Mouse (Mus musculus) layer of hippocampus, adult 11-12 months (tissue): ENCODE results near the gene Wdcp.
"Not testable (repeated sequence)": the region's sequence is repeated elsewhere in the genome, so short reads cannot be mapped to it uniquely, and the experiment has no call there.

ENCODE experiments used
- DNase-seq: peaks from one replicate; pipeline ENCODE4 v3.0.0; 2022; ENCODE audit warnings: low spot score

Gene Wdcp

DNA sequence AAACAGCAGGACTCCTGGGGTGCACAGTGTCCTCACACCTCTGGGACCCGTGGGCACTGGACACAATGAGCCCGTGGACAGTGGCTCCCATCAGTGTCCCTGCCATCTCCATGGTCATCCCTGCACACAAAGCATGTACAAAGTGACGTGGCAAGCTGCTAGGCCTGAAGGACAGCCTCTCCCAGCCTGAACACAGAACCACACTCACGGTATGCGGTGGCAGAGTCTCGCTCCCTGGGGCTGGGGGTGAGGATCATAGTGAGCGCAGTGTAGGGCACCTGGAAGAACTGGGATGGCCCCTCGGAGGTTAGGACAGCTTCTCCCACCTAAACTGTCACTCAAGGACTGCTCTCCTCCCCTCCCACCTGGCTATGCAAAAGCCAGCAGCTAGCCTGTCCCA lies 25.8 kb downstream of the Wdcp start:
- DNase-seq: no peak

DNA sequence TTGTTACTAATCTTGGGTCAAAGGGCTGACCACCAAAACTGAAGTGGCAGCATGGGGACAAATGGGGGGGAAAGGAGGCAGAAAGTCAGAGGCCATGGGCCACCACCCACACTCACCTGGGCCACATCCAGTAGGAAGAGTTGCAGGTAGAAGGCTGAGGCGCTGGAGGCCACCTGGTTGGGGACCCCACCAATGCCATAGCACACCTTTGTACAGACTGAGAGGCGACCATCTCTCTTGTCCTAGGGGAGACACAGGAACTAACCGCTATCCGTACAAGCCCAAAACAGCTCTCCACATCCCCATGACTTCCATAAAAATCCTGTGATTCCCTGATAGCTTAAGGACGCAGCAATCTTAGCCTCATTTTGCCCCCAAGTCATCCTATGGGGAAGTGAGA lies 28.2 kb downstream of the Wdcp start:
- DNase-seq: no peak

DNA sequence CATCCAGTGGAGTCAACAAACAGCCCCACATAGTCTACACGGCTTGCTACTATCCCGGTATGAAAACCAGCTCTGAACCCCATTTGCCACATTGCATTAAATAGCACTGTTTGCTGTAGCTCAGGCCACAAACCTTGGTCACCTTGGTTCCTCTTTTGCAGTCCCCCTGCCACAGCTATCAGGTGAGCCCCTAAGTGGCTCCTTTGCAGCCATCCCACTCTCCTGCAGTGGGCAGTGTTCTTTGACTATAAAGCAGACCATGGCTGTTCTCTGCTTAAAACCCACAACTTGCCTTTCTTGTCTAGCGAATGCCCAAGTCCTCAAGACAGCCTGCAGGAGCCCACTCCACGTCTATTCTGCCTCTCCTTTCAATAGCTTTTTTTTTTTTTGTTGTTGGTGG lies 29.2 kb downstream of the Wdcp start:
- no peak for DNase-seq

DNA sequence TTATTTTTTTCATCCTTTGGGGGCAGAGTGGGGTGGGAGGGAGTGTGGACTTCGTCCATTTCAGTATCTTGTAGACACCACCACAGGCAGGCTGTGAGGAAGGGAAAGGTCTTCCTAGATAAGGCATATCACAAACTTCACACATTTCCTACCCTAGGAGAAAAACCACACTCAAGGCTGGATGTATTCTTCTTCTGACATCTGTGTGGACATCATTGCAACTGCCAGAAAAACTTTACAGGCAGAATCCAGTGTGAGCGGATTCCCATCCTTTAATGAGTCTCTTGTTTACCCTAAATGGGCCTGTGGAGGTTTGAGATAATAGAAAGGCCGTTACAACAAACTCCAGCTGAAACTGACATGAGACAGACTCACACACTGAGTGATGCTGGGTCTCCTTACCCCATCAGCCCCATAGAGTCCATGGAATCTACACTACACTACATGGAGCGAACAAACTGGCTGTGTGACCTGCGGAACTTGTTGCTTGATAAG lies 29.9 kb downstream of the Wdcp start:
- DNase-seq: no peak

DNA sequence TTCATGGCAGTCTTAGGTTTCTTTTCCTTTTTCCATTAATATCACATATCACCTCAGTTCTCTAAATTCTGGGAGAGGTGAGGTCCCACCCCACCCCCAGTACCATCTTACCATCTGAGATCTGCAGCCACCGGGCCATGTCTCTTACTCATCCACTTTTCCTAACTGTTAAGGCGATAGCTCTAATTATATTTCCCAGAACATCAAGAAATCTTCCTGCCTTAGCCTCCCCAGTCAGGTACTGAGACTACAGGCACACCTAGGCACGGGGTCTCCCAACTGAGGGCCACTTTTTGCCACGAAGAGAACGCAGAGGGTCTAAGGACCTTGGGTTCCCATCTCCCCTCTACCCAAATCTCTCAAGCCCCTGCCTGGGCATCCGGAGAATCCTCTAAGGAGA lies 30.4 kb downstream of the Wdcp start:
- no peak for DNase-seq

DNA sequence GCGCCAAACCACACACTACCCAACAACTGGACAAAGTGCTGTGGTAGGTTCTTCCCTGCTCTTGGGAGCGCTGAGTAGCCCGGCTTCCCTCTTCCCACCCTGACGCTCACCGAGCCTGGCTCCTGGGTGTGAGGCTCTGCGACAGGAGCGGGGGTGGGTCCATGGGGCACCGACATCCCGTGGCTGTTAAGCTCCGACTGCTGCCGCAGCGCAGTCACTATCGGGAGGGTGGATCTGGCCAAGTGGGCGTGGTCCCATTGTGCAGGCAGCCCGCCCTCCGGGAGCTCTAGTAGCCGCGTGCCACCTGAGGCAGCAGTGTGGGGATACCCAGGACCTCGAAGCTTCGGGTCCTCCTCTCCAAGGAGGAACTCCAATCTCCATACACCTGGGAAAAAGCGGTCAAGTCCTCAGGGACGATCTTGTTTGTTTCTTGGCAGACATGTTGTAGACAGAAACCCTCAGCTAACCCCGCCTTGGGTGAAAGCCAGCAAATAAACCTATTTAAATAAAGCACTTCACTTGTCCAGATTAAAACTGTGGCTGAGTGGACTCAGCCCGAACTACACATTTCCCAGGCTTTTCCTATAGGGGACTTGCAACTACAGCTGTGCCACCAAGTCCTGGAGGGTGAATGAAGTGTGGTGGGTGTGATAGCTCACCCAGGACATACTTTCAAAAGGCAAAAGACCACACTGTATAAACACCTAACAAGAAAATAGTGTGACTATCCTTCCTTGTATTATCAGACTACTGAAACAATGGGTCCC lies 31.2 kb downstream of the Wdcp start, which contains the start of gene Mfsd2b:
Gene Mfsd2b (minus strand): TSS at position 199 of the 767 bp plus-strand sequence.
- DNase-seq: peak; percentile 30

DNA sequence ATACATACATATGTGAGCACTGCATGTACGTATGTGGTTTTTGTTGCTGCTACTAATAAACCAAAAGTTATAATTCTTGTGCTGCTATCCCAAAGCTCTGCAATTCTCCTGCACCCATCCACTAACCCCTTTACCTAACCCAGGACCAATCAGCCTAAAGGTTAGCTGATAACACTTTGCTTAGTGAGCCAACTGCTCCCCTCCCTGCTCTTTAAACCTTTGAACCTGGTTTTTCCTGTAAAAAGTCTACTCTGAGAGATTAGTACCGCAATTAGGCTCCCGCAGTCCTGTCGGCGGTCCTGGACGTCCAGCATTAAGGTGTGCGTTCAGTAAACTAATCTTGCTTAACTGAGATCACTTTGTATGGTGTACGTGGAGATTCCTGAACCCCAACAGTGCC lies 32.5 kb downstream of the Wdcp start:
- DNase-seq: no peak

DNA sequence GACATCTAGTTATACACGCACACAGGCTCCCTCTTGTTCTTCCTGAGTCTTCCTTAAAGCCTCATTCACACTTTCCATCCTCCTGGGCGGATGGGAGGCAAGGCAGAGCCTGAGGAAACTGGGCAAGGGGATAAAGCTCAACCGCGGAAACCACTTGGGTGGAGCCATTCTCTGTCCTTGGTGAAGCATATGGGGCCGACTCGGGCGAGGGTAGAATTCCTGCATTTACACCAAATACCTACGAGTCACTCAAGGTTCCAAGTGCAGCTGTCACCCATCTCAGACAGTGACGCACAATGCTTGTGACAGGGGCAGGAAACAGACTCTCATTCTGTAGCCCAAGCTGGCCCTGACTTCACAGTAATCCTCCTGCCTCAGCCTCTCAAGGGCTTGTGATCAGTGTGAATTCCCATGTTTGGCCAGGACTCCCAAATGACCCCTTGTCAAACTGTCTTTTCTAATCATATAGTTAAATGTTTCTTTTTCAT lies 35.2 kb downstream of the Wdcp start:
- no peak for DNase-seq

DNA sequence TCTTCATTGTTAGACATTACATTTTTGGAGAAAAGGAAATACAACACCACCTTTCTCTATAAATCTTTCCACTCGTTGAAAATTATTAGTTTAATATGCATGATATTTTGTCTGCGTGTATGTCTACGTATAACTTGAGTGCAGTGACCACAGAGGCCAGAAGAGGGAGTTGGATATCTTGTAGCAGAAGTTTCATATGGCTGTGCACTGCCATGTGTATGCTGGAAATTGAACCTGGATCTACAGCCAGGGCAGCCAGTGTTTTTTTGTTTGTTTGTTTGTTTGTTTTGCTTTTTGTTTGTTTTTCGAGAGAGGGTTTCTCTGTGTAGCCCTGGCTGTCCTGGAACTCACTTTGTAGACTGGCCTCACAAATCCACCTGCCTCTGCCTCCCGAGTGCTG lies 35.9 kb downstream of the Wdcp start:
- no peak for DNase-seq

DNA sequence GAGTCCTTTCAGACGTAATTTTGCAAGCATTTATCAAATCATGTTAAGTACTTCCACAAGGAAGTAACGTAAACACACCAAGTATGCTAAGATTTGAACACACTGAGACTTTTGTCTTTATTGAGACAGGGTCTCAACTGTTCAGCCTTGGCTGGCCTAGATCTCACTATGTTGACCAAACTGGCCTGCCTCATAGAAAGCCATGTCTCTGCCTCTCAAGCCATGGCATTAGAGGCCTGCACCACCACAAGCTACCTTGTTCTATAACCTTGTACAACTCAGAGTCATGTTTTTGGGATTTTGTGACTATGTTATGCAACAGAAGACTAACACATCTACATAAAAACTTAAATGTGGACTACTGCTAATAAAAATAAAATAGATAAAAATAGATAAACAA lies 39.0 kb downstream of the Wdcp start:
- DNase-seq: no peak

DNA sequence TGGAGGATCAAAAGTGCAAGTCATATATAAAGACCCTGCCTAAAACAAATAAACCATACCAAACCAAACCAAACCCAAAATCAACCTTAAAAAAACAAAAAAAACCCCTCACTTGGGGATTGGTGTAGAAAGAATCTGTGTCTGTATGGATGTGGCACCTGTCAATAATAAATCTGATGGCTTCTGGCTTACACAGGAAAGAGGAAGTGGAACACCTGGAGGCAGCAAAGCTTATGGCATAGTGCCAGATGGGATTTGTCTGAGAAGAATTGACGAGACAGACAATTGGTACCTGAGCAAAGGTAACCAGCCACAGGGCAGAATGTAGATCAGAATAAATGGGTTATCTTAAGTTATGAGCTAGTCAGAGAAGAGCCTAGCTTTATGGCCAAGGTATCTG lies 42.0 kb downstream of the Wdcp start:
- DNase-seq: no peak

DNA sequence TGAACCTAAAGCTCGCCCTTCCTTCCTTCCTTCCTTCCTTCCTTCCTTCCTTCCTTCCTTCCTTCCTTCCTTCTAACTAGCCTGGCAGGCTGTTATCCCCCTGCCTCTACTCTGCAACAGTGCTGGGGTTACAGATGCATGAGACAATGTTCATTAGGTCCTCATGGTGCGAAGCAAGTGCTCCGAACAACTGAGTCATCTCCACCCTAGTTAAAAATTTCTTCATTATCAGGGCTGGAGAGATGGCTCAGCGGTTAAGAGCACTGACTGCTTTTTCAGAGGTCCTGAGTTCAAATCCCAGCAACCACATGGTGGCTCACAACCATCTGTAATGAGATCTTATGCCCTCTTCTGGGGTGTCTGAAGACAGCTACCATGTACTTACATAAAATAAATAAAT lies 43.5 kb downstream of the Wdcp start:
- not testable (repeated sequence) for DNase-seq

DNA sequence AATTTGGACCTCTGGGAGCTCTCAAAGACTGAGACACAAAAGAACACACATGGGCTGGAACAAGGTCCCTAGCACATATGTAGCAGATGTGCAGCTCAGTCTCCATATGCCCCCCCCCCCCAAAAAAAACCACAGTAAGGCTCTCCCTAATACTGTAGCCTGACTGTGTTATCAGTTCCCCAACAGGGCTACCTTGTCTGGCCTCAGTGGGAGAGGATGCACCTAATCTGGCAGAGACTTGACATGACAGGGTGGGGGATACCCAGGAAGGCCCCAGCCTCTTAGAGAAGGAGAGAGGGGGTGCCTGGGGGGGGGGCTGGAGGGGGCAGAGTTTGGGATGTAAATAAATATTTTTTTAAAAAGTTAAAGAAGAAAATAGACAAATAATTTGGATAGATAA lies 45.6 kb downstream of the Wdcp start:
- DNase-seq: no peak

DNA sequence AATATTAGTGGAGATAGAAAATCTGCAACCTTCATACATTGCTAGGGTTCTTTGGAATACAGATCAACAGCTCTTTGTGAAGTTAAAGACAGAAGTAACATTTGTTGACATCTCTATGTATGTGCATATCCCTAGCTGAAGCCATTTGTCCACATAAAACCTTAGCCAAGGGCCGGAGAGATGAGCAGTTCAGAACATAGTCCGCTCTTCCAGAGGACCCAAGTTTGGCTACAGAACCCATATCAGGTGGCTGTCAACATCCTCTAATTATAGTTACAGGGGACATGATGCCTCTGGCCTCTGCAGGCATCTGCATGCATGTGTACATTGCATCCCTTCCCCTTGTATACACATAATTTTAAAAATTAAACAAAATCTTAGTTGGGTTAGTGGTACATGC lies 46.1 kb downstream of the Wdcp start:
- no peak for DNase-seq

DNA sequence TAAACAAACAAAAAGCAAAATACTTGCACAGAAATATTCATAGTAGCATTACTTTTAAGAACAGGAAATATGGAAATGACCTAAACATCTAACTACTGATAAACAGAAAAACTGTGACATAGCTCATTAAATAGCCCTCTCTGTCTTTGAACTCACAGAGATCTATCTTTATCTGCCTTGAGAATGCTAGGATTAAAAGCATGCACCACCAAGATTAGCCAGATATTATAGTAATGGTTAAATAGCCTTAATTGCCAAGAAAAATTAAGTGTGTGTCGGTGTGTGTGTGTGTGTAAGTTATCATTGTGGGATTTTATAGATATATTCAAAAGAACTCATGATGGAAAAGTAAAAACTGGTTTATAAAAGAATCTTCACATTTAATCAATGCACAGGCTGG lies 46.8 kb downstream of the Wdcp start:
- no peak for DNase-seq

DNA sequence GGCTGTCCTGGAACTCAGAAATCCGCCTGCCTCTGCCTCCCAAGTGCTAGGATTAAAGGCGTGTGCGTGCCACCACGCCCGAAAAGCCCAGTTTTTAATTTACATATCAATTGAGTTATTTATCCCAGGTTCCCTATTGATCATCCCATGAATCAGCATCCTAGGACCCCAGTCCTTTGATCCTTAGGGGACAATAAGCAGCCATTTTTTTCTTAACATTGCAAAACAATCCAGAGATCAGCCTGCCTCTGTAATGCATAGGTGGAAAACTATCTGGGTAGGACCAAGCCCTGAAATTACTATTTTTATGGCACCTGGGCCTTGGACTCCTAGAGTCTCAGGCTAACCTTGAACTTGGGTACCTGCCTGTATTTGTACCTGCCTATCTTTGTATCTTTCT lies 54.9 kb downstream of the Wdcp start:
- no peak for DNase-seq

DNA sequence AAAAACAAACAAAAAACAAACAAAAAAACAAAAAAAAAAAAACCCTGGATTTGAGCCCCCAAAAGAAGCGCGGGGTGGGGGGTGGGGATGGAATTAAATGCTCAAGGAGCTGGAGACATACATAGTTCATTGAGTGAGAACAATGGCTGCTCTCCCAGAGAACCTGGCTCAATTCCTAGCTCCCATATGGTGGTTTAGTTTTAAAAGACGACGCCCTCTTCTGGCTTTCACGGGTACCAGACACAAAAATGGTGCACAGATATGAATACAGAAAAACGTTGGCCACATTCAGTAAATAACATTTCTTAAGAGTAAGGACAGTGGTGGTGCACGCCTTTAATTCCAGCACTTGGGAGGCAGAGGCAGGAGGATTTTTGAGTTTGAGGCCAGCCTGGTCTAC lies 62.8 kb downstream of the Wdcp start:
- no peak for DNase-seq

DNA sequence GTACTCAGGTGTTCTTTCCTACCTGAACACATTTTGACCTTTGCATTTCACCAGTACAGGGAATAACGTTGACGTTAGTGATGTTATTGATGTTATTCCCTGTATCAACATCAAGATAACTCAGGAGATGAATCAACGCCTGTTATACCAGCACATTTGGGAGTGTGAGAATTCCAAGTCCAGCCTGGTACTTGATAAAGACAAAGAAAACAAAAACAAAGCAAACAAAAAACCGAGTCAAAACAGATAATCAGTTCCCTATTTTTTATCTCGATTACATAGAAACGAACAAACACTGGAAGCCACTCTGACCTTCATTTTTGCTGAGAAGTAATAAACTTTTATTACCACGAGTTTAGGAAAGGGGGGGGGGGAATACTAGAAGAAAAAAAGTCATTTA lies 63.4 kb downstream of the Wdcp start:
- DNase-seq: no peak

DNA sequence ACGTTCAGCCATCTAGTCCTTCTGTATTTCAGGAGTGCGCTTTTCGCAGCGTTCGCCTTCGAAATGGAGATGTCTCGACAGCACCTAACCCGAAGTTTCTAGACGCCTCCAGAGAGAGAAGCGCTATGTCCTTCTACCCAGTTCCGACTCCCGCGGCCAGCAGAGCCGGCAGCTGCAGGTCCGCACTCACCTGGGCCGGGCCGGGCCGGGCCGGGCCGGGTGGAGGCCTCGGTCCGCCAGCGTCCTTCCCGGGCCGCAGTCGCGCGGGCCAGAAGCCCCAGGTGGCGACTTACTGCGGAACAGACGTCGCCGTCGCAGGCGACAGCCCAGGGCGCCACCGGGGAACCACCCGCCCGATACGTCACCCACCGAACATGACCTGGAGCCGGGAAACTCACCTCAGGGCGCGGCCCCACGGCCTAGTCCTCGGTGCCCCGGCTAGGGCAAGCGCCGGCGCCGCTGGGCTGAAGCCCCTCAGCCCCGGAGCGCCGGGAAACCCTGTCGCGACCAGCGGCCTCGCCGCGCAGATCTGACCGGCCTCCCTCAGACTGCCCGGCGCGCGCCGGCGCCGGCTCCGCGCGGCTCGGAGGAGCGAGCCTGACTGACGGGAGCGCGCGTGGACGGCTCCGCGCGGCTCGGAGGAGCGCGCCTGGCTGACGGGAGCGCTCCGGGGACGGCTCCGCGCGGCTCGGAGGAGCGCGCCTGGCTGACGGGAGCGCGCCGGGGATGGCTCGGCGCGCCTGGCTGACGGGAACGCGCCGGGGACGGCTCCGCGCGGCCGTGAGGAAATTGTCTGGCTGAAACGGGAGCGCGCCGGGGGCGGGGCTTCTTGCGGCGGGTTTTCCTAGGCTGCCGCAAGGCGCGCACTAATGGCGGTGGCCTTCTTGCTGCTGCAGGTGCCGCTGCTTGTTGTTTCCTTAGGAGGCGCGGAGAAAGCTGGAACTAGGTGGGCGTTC lies 64.1 kb downstream of the Wdcp start, which contains the start of gene Ubxn2a:
Gene Ubxn2a (minus strand): TSS at position 755 of the 956 bp plus-strand sequence.
- peak; percentile 95 for DNase-seq

DNA sequence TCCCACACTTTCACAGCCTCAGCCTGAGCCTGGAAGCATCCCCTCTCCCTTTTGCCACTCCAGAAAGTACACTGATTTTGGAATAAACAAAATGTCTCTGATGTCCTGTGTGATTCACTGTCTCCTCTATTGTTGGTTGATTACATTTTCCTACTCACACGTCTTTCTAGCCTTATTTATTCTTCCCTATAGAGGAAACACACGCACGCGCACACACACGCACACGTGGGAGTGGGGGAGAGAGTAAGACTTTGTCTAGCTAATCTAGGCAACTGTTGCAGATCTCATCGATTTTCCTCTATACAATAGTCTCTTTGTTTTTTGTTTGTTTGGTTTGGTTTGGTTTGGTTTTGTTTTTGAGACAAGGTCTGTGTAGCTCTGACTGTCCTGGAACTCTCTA lies 65.3 kb downstream of the Wdcp start:
- no peak for DNase-seq
